Mouse (Mus musculus): ENCODE results near the gene Sult6b1. TPM values are rescaled to one million over a fixed set of nuclear protein-coding genes. Genes with fewer than 3 reads are reported as not detected.

Sult6b1 gene
- polyA plus RNA-seq, 2 experiments: 0.11 TPM

GRCm38 (mm10) chr17:78856243-78856642 lies 50.5 kb downstream of the Sult6b1 start:
- H3K4me1 ChIP-seq (ENCODE audit: control insufficient read depth, insufficient read depth, low read length): no peaks in the 10 kb centered on the region
- no peak overlapping the region for H3K4me2 ChIP-seq (replicated peaks; ENCODE audit: low read depth, low read length, severe bottlenecking)
- TF ChIP-seq POLR2A (IDR thresholded peaks at IDR 0.05; ENCODE audit: borderline replicate concordance, extremely low read depth, insufficient read depth, insufficient read length): no peak
- H3K9ac ChIP-seq (ENCODE audit: low read depth, low read length, severe bottlenecking): no peak overlapping the region
- no peak overlapping the region for H3K27ac ChIP-seq (replicated peaks; ENCODE audit: low read depth, low read length)
- ATAC-seq (ENCODE audit: low FRiP score, low read depth) (no peak), DNase-seq (ENCODE audit: low spot score) (no peak)
- H3K9me3 ChIP-seq (ENCODE audit: control insufficient read depth, low read length): no peaks in the 10 kb centered on the region
- WGBS: 86% methylated on average over 10 of the region's 10 CpGs
- no peak overlapping the region for H3K4me3 ChIP-seq (replicated peaks; ENCODE audit: low read length)
- peaks cover 27% of the 10 kb centered on the region for H3K36me3 ChIP-seq (ENCODE audit: control insufficient read depth, insufficient read depth, low read length)
- H3K27me3 ChIP-seq (ENCODE audit: control insufficient read depth, insufficient read depth, low read length): no peaks in the 10 kb centered on the region

GRCm38 (mm10) chr17:78842271-78842928 lies 64.4 kb downstream of the Sult6b1 start:
- H3K27me3 ChIP-seq (ENCODE audit: control insufficient read depth, insufficient read depth, low read length): no peaks in the 10 kb centered on the region
- DNase-seq (ENCODE audit: low spot score): no peak
- ATAC-seq (ENCODE audit: low FRiP score, low read depth): no peak
- H3K9ac ChIP-seq (ENCODE audit: low read depth, low read length, severe bottlenecking): no peak overlapping the region
- H3K4me2 ChIP-seq (replicated peaks; ENCODE audit: low read depth, low read length, severe bottlenecking): no peak overlapping the region
- no peak overlapping the region for H3K4me3 ChIP-seq (replicated peaks; ENCODE audit: low read length)
- no peak for TF ChIP-seq POLR2A (IDR thresholded peaks at IDR 0.05; ENCODE audit: borderline replicate concordance, extremely low read depth, insufficient read depth, insufficient read length)
- no peak overlapping the region for H3K27ac ChIP-seq (replicated peaks; ENCODE audit: low read depth, low read length)
- H3K36me3 ChIP-seq (ENCODE audit: control insufficient read depth, insufficient read depth, low read length): peaks cover 75% of the 10 kb centered on the region
- no peaks in the 10 kb centered on the region for H3K9me3 ChIP-seq (ENCODE audit: control insufficient read depth, low read length)
- 93% methylated on average over 7 of the region's 7 CpGs for WGBS
- no peaks in the 10 kb centered on the region for H3K4me1 ChIP-seq (ENCODE audit: control insufficient read depth, insufficient read depth, low read length)

- H3K36me3 ChIP-seq (ENCODE audit: control insufficient read depth, insufficient read depth, low read length): peaks cover 31% of the 10 kb centered on the region
- ATAC-seq (ENCODE audit: low FRiP score, low read depth) (no peak), DNase-seq (ENCODE audit: low spot score) (no peak)
- TF ChIP-seq POLR2A (IDR thresholded peaks at IDR 0.05; ENCODE audit: borderline replicate concordance, extremely low read depth, insufficient read depth, insufficient read length): no peak
- peak overlapping the region; percentile 67 for H3K9ac ChIP-seq (ENCODE audit: low read depth, low read length, severe bottlenecking)
- 18% methylated on average over 2 of the region's 2 CpGs for WGBS
- no peaks in the 10 kb centered on the region for H3K9me3 ChIP-seq (ENCODE audit: control insufficient read depth, low read length)
- H3K27me3 ChIP-seq (ENCODE audit: control insufficient read depth, insufficient read depth, low read length): no peaks in the 10 kb centered on the region
- H3K4me3 ChIP-seq (replicated peaks; ENCODE audit: low read length): peak overlapping the region; percentile 80
- H3K4me2 ChIP-seq (replicated peaks; ENCODE audit: low read depth, low read length, severe bottlenecking): peak overlapping the region; percentile 81
- H3K4me1 ChIP-seq (ENCODE audit: control insufficient read depth, insufficient read depth, low read length): no peaks in the 10 kb centered on the region
- no peak overlapping the region for H3K27ac ChIP-seq (replicated peaks; ENCODE audit: low read depth, low read length)
Observed at GRCm38 (mm10) chr17:78836056-78836455, 70.7 kb downstream of the Sult6b1 start.

GRCm38 (mm10) chr17:78834856-78835835 lies 71.6 kb downstream of the Sult6b1 start, which contains the start of the genes Heatr5b and Gpatch11:
Heatr5b (minus strand) TSS chr17:78835364.
Gpatch11 (plus strand) TSS chr17:78835567.
- Histone ChIP-seq H3K4me2 (replicated peaks; ENCODE audit: low read depth, low read length, severe bottlenecking) (peak within 1 kb of the TSS; percentile 81), H3K9me3 (ENCODE audit: control insufficient read depth, low read length) (no peaks in the 10 kb centered on the region), H3K4me3 (replicated peaks; ENCODE audit: low read length) (peak within 1 kb of the TSS; percentile 80), H3K27ac (replicated peaks; ENCODE audit: low read depth, low read length) (peak within 1 kb of the TSS; percentile 74), H3K4me1 (ENCODE audit: control insufficient read depth, insufficient read depth, low read length) (no peaks in the 10 kb centered on the region), H3K9ac (ENCODE audit: low read depth, low read length, severe bottlenecking) (peak within 1 kb of the TSS; percentile 81), H3K36me3 (ENCODE audit: control insufficient read depth, insufficient read depth, low read length) (peaks cover 32% of the 10 kb centered on the region), H3K27me3 (ENCODE audit: control insufficient read depth, insufficient read depth, low read length) (no peaks in the 10 kb centered on the region)
- ATAC-seq (ENCODE audit: low FRiP score, low read depth) (peak; percentile 98), DNase-seq (ENCODE audit: low spot score) (peak; percentile 97)
- under 1% methylated on average over 80 of the region's 81 CpGs for WGBS
- peak; percentile 64; the same call in 1 of the 2 replicates for TF ChIP-seq POLR2A (IDR thresholded peaks at IDR 0.05; ENCODE audit: borderline replicate concordance, extremely low read depth, insufficient read depth, insufficient read length)

Other genes starting within 250 kb of the Sult6b1 start
- gene Strn, start 169.8 kb downstream of the Sult6b1 start, polyA plus RNA-seq (2012; rRNA removed): 8.5 TPM in 2 replicates
- 7.1 and 7.2 TPM in 2 replicates for gene Strn, start 169.8 kb downstream of the Sult6b1 start, polyA plus RNA-seq (2014; fragmentation: Nextera tagmentation; extraction: Ambion mirVana)
- gene Heatr5b, start 71.6 kb downstream of the Sult6b1 start, polyA plus RNA-seq (2012; rRNA removed): 21.9 and 24.5 TPM in 2 replicates
- gene Heatr5b, start 71.6 kb downstream of the Sult6b1 start, polyA plus RNA-seq (2014; fragmentation: Nextera tagmentation; extraction: Ambion mirVana): 11.5 and 15.6 TPM in 2 replicates
- gene Gpatch11, start 71.4 kb downstream of the Sult6b1 start, polyA plus RNA-seq (2012; rRNA removed): 14.4 and 26.0 TPM in 2 replicates
- 42.5 and 52.4 TPM in 2 replicates for gene Gpatch11, start 71.4 kb downstream of the Sult6b1 start, polyA plus RNA-seq (2014; fragmentation: Nextera tagmentation; extraction: Ambion mirVana)
- 4.9 and 7.4 TPM in 2 replicates for gene Eif2ak2, start 24.4 kb downstream of the Sult6b1 start, polyA plus RNA-seq (2012; rRNA removed)
- 8.7 and 9.0 TPM in 2 replicates for gene Eif2ak2, start 24.4 kb downstream of the Sult6b1 start, polyA plus RNA-seq (2014; fragmentation: Nextera tagmentation; extraction: Ambion mirVana)
- 22.0 and 34.3 TPM in 2 replicates for gene Cebpzos, start 9.5 kb upstream of the Sult6b1 start, polyA plus RNA-seq (2012; rRNA removed)
- 100 and 104 TPM in 2 replicates for gene Cebpzos, start 9.5 kb upstream of the Sult6b1 start, polyA plus RNA-seq (2014; fragmentation: Nextera tagmentation; extraction: Ambion mirVana)
- gene Cebpz, start 30.1 kb upstream of the Sult6b1 start, polyA plus RNA-seq (2012; rRNA removed): 18.6 and 24.3 TPM in 2 replicates
- 56.5 and 59.5 TPM in 2 replicates for gene Cebpz, start 30.1 kb upstream of the Sult6b1 start, polyA plus RNA-seq (2014; fragmentation: Nextera tagmentation; extraction: Ambion mirVana)
- gene Ndufaf7, start 30.1 kb upstream of the Sult6b1 start, polyA plus RNA-seq (2012; rRNA removed): 18.3 and 27.8 TPM in 2 replicates
- gene Ndufaf7, start 30.1 kb upstream of the Sult6b1 start, polyA plus RNA-seq (2014; fragmentation: Nextera tagmentation; extraction: Ambion mirVana): 49.7 and 53.2 TPM in 2 replicates
- gene Prkd3, start 113.8 kb upstream of the Sult6b1 start, polyA plus RNA-seq (2012; rRNA removed): 35.5 and 38.5 TPM in 2 replicates
- gene Prkd3, start 113.8 kb upstream of the Sult6b1 start, polyA plus RNA-seq (2014; fragmentation: Nextera tagmentation; extraction: Ambion mirVana): 43.2 and 48.2 TPM in 2 replicates
- 5.1 and 5.9 TPM in 2 replicates for gene Qpct, start 144.9 kb upstream of the Sult6b1 start, polyA plus RNA-seq (2012; rRNA removed)
- gene Qpct, start 144.9 kb upstream of the Sult6b1 start, polyA plus RNA-seq (2014; fragmentation: Nextera tagmentation; extraction: Ambion mirVana): 8.6 and 8.8 TPM in 2 replicates